Mouse (Mus musculus) fat pad, adult 2 months (tissue): Measurements from ENCODE around the gene Fgf23.

Experiments used
- DNase-seq: peaks from one replicate; pipeline ENCODE4 v3.0.0-alpha.2; 2011; ENCODE audit warnings: low read depth, low spot score; ENCODE audit errors: extremely low read depth

Gene Fgf23

GRCm38 (mm10) chr6:127072817-127073216 is at the start of gene Fgf23:
Fgf23 (plus strand) TSS chr6:127072902.
- no peak for DNase-seq

DNA sequence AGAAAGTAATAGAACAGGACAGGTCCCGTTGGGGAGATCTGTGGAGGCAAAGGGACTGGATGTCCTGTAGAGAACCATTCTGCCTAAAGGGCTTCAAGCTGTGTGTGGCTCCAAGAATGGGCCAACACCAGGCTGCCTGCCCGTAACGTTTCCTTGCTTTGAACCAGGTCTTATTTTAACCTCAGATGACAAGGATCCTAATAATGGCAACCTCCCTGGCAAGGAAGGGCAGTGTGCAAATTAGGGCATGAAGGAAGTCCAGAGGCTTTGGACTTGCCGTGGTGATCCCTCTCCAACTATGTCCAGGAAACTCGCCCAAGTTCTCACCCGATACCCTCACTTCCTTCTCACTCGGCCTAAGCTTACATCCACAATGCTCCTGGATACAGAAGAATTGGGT is 47.9 kb upstream of the Fgf23 start:
- no peak for DNase-seq

- no peak for DNase-seq
Measured at GRCm38 (mm10) chr6:127034760-127035159, 37.9 kb upstream of the Fgf23 start.

- no peak for DNase-seq
Measured at GRCm38 (mm10) chr6:127044909-127045308, 27.8 kb upstream of the Fgf23 start.

DNA sequence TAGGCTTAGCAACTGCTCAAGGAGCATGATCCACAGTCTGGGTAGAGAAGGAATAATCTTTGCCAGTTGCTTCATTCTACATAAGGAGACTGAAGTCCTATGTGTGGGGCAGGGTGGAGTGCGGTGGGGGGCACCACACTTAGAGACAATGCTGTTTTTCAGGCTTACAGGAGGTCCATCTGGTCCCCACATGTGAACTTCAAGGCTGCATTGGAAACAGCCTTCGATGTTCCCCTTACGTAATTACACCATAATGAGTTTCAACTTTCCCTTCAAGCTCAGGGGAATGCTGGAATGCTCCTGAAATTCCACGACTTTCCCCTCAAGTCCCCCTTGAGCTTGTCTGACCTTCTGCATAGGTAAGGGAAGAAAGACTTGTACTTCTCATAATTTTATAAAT is 21.9 kb upstream of the Fgf23 start:
- no peak for DNase-seq

- peak; percentile 19 for DNase-seq
Measured at GRCm38 (mm10) chr6:127056990-127057588, 15.6 kb upstream of the Fgf23 start.

GRCm38 (mm10) chr6:127059975-127060374 is 12.7 kb upstream of the Fgf23 start:
- no peak for DNase-seq

DNA sequence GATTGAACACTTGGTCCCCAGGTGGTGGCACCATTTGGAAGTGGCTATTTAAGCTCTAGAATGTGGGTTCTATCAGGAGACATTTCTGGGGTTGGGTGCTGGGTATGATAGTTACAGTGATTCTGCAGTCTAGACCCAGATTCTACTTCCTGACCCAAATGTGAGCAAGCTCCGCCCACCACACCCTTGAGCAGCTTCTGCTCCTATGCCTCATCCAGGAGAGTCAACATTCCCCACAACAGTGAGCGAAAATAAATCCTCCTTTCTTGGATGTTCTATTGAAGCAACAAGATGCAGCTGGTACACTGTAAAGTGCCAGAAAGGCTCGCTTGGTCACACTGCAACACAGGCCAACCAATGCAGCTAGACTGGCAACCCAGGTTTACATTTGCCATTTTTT is 8.8 kb upstream of the Fgf23 start:
- DNase-seq, result no peak

DNA sequence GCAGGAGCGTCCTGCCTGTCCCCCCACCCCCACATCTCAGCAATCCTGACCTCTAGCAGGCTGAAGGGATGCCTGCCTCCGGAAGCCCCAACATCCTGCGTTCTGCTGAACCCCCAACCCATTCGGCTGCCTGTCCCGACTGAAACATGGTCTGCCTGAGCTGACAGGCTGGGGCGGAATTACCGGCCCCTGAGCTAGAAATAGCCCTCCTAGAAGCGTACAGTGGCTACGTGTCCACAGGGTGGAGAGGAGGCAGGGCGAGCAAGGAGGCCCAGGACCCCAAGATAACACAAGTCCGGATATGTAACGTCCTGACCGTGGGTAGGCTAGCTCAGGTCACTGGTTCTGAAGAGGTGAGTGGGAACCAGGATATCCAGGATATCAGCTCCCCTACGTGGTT is 7.9 kb upstream of the Fgf23 start:
- DNase-seq, result no peak

- no peak for DNase-seq
Measured at GRCm38 (mm10) chr6:127079867-127080731, 7.4 kb downstream of the Fgf23 start.

- no peak for DNase-seq
Measured at GRCm38 (mm10) chr6:127081820-127082219, 9.1 kb downstream of the Fgf23 start.

DNA sequence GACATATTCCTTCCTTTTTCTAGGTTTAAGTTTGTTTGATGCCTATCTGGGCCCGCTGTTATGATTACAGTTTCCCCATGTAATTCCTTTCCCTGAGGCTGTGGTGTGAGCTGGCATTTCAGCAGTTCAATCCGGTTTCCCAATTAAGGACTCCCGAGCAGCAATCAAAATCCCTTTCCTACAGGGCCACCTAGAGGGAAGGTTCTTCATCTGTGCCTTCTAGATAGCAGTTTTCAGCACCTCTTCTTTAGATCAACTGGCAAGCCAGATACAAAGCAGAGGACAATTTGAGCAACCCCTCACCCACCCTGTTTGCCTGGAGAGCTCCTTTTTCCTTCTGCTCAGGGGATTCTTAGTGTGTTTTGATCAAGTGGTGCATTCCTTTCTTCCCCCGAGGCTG is 14.0 kb downstream of the Fgf23 start:
- DNase-seq, result no peak

- DNase-seq, result no peak
Measured at GRCm38 (mm10) chr6:127094565-127094964, 21.9 kb downstream of the Fgf23 start.

GRCm38 (mm10) chr6:127103506-127104275 is 31.0 kb downstream of the Fgf23 start:
- DNase-seq, result no peak

DNA sequence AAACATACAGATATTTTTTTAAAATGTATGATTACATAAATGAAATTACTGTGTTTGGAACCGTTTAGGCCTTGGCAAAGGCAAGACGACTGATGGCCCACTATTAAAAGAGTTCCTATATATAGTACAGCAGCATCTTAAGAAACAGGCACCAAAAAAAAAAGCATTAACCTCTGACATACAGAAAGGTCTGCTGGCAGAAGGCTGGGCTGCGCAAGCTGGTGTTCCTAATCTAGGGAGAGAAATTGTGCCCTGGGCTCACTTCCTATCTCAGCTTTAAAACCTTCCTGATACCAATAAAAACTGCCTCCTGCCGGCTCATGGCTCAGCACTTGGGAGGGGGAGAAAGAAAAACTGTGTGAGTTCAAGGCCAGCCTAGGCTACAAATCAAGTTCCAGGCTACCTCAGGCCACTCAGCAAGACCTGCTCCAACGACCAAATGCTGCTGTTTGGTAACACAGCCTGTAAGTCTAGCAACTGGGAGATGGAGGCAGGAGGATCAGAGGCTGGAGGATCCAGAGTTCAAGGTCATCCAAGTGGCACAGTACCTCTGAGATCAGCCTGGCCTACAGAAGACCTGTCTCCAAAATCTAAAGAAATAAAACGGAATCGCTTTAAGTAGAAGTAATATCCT is 31.8 kb downstream of the Fgf23 start:
- DNase-seq, result no peak

DNA sequence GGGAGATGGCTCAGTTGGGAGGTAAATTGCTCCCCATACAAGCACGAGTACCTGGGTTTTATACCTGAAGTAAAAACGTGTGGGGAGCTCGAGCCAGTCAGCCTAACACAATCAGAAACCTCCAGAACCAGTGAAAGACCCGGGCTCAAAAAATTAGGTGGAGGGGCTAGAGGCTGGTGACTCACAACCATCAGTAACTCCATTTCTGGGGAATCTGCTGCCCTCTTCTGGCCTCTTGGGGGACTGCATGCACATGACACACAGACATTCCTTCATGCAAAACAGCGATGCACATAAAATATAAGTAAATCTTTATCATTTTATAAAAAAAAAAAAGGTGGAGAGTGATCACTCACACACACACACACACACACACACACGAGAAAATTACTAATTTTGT is 32.4 kb downstream of the Fgf23 start:
- no peak for DNase-seq

- peak; percentile 21 for DNase-seq
Measured at GRCm38 (mm10) chr6:127106189-127106588, 33.5 kb downstream of the Fgf23 start.

DNA sequence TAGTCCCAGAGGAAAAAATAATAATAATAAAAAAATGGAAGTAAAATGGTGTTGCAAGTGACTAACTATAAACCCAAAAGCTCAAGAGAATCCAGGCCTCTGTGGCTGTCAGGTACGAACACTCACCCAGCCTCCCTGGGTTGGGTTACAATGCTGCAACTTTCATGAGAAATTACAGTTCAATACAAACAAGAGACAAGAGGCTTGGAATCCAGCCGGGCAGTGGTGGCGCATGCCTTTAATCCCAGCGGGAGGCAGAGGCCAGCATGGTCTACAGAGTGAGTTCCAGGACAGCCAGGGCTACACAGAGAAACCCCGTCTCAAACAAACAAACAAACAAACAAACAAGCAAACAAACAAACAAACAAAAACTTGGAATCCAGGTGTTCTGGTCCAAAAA is 34.0 kb downstream of the Fgf23 start:
- peak; percentile 19 for DNase-seq

- DNase-seq, result no peak
Measured at GRCm38 (mm10) chr6:127107413-127107812, 34.7 kb downstream of the Fgf23 start.

DNA sequence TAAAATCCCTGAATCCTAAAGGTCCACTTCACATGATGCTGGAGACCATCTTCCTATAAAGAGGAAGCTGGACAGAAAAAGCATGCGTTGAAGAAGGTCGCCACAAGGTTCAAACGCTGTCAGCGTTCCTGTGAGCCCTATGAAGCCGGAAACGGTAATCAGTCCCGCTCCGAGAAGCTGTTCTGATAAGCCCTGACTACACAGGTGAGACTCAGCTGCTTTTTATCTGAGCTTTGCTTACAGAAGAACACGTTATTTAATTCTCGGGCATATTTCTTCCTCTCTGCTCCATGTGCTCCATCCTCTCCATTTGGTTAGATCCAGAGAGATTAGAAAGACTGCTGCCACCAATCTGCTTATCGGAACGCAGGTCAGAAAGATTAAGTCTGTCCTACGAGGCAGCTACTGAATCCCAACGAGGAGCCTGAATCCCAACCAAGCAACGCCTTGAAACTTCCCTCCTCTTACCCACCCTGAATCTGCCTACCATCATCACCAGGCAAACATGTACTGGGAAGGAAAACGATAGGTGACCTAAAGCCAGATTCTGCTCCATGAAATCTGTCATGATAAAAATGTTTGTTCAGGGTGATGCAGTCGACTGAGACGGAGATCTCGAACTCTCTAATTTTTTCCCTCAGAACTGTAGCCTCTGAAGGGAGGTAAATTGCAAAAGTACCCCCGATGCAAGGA is 35.8 kb downstream of the Fgf23 start:
- no peak for DNase-seq
